Mouse (Mus musculus) heart, adult 18-20 months (tissue): ENCODE data around the gene Cmtm6. TPM values are rescaled to one million over a fixed set of nuclear protein-coding genes. Genes with fewer than 3 reads are reported as not detected.

Source experiments
- DNase-seq, 2 experiments: peaks; one replicate each; pipeline ENCODE4 v3.0.0; 2021 to 2022; ENCODE audit warnings: mixed read lengths in 1 of 2
- total RNA-seq, 2 experiments: library from RNA; stranded (reverse); gene quantifications; 2 replicates each; pipeline ENCODE4 v1.2.3; 2021

The Cmtm6 gene
- total RNA-seq, 2 experiments from 2014 or later: 25.0 to 29.5 TPM

DNA sequence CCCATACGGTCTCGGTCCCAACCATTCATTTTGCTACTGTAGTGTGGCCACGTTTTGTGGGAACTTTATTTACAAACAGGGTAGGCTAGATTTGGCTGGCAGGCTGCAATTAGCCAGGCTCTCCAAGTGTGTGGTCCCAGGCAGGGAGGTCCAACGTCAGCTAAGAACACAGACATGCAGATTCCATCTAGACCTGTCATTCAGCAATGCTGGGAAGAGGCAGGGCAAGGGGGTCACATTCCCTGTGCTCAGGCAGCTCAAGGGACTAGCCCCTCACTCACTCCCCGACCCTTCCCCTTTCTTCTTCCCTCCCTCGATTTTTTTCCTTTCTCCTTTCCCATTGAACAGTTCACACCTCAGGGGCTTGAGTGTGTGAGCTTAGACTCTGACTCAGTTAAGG, 67.9 kb downstream of the Cmtm6 start:
- DNase-seq: no peak

Other genes with a start within 250 kb of the Cmtm6 start
- gene Ccr4, start 226.2 kb upstream of the Cmtm6 start, total RNA-seq: not detected
- not detected for gene C130032M10Rik, start 215.4 kb upstream of the Cmtm6 start, total RNA-seq
- not detected for gene Trim71, start 166.7 kb upstream of the Cmtm6 start, total RNA-seq
- gene Cnot10, start 90.9 kb upstream of the Cmtm6 start, total RNA-seq: 10 to 100 TPM; 21.2 to 22.5 TPM
- 10 to 100 TPM; 64.3 to 69.5 TPM for gene Dync1li1, start 42.3 kb upstream of the Cmtm6 start, total RNA-seq
- gene Cmtm7, start 50.7 kb downstream of the Cmtm6 start, total RNA-seq: 10 to 100 TPM; 13.1 TPM
- gene Cmtm8, start 113.0 kb downstream of the Cmtm6 start, total RNA-seq: 10 to 100 TPM; 11.5 to 11.6 TPM
- 10 to 100 TPM; 38.0 to 40.4 TPM for gene Gpd1l, start 202.9 kb downstream of the Cmtm6 start, total RNA-seq
- 1 to 10 TPM; 2.7 to 3.4 TPM for gene Osbpl10, start 247.5 kb downstream of the Cmtm6 start, total RNA-seq